Mouse (Mus musculus) bone marrow, adult 2 months (tissue): ENCODE measurements around the gene Mettl27.

Experiments used
- CTCF ChIP-seq: fragments of 200-500 bp; IDR thresholded peaks from 2 replicates; pipeline ENCODE4 v1.5.1; 2011; ENCODE audit warnings: low read length, control low read depth; ENCODE audit not compliant: control insufficient read depth, insufficient read depth
- POLR2A ChIP-seq: fragments of 200-500 bp; IDR thresholded peaks from 2 replicates; pipeline ENCODE4 v1.6.1; 2011; ENCODE audit warnings: low read depth, mild to moderate bottlenecking, control low read depth, low read length, borderline replicate concordance; ENCODE audit not compliant: control insufficient read depth

GRCm38 (mm10) chr5:134890601-134891054, 41.5 kb upstream of the Mettl27 start:
- TF ChIP-seq POLR2A: no peak
- no peak for TF ChIP-seq CTCF
